Mouse (Mus musculus): Measurements from ENCODE around the gene Kcnj12. TPM values are rescaled to one million over a fixed set of nuclear protein-coding genes. Genes with fewer than 3 reads are reported as not detected.

Kcnj12 gene
- polyA plus RNA-seq, 1 experiment from 2014 or later, result 0.20 TPM

Other genes starting within 250 kb of the Kcnj12 start
- 19.9 and 23.0 TPM in 2 replicates for gene Top3a, start 245.2 kb upstream of the Kcnj12 start, polyA plus RNA-seq (2015; fragmentation: Nextera tagmentation; extraction: Ambion mirVana)
- gene Smcr8, start 245.0 kb upstream of the Kcnj12 start, polyA plus RNA-seq (2015; fragmentation: Nextera tagmentation; extraction: Ambion mirVana), result 6.2 and 6.4 TPM in 2 replicates
- gene Shmt1, start 210.8 kb upstream of the Kcnj12 start, polyA plus RNA-seq (2015; fragmentation: Nextera tagmentation; extraction: Ambion mirVana), result 50.1 and 55.5 TPM in 2 replicates
- 37.2 and 39.5 TPM in 2 replicates for gene Dhrs7b, start 191.9 kb upstream of the Kcnj12 start, polyA plus RNA-seq (2015; fragmentation: Nextera tagmentation; extraction: Ambion mirVana)
- gene Tmem11, start 143.3 kb upstream of the Kcnj12 start, polyA plus RNA-seq (2015; fragmentation: Nextera tagmentation; extraction: Ambion mirVana), result 59.5 and 61.9 TPM in 2 replicates
- 20.0 and 20.2 TPM in 2 replicates for gene Natd1, start 107.8 kb upstream of the Kcnj12 start, polyA plus RNA-seq (2015; fragmentation: Nextera tagmentation; extraction: Ambion mirVana)
- gene Map2k3, start 90.5 kb upstream of the Kcnj12 start, polyA plus RNA-seq (2015; fragmentation: Nextera tagmentation; extraction: Ambion mirVana), result 92.1 and 92.2 TPM in 2 replicates
- gene Tnfrsf13b, start 104.2 kb downstream of the Kcnj12 start, polyA plus RNA-seq (2015; fragmentation: Nextera tagmentation; extraction: Ambion mirVana), result 2.0 and 2.1 TPM in 2 replicates
- gene Usp22, start 152.5 kb downstream of the Kcnj12 start, polyA plus RNA-seq (2015; fragmentation: Nextera tagmentation; extraction: Ambion mirVana), result 146 and 156 TPM in 2 replicates
- 0.89 and 2.1 TPM in 2 replicates for gene Aldh3a1, start 185.0 kb downstream of the Kcnj12 start, polyA plus RNA-seq (2015; fragmentation: Nextera tagmentation; extraction: Ambion mirVana)
- gene Aldh3a2, start 244.9 kb downstream of the Kcnj12 start, polyA plus RNA-seq (2015; fragmentation: Nextera tagmentation; extraction: Ambion mirVana), result 24.7 and 25.9 TPM in 2 replicates

Data from embryonic facial prominence, embryonic 13.5 days (tissue).